ENCODE assay signal across 26 mouse cellular contexts in the genomic region with DNA sequence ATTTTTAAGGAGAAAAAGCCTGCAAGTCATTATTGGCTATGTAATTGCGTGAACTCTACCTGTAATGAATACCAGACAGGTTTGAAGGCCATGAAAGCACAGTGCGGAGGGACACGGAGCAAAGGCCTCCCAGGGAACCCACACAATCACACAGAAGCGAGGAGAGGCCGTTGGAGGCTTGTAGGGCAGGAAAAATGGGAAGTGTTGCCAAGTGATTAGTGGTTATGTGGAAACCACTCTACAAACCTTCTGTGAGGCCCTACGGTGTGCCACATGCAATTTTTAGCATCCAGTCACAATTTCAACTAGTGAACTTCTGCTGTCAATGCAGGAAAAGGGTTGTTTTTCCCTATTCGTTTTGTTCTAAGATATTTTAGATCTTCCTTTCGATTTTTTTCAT.
DNase-seq lines count a peak whose midpoint lies in the region; ATAC-seq lines count a peak whose summit lies in the region.
"Had no signal": no experiment of that assay in that cellular context is flagged by ENCODE, and none has a peak within 500 bp of the region (broad histone marks: within the 10 kb centered on the region; RNA-seq: fewer than 3 reads in every experiment).

No protein-coding gene starts in this region.

- peaks cover 4% of the 10 kb centered on the region; the same call in 1 of the 2 replicates for H3K9me3 ChIP-seq in hindbrain, embryonic 13.5 days
- no peaks in the 10 kb centered on the region for H3K9me3 ChIP-seq in hindbrain, embryonic 11.5 days (ENCODE audit: control insufficient read depth, low read length)
- H3K9me3 ChIP-seq in embryonic facial prominence, embryonic 10.5 days = no peaks in the 10 kb centered on the region
- H3K9me3 ChIP-seq in limb, embryonic 15.5 days = no peaks in the 10 kb centered on the region
- H3K9me3 ChIP-seq: heart, embryonic 13.5 days; liver, embryonic 15.5 days; lung, embryonic 15.5 days; midbrain, embryonic 10.5 days; neural tube, embryonic 13.5 days had no signal

- 80% methylated on average over 8 of the region's 8 CpGs for WGBS in hindbrain, embryonic 13.5 days
- WGBS in hindbrain, embryonic 11.5 days = 78% methylated on average over 8 of the region's 8 CpGs
- WGBS in embryonic facial prominence, embryonic 10.5 days = 56% methylated on average over 8 of the region's 8 CpGs
- 46% methylated on average over 8 of the region's 8 CpGs for WGBS in limb, embryonic 15.5 days

- no peak for ATAC-seq in hindbrain, embryonic 13.5 days (ENCODE audit: low FRiP score)
- no peak for ATAC-seq in hindbrain, embryonic 11.5 days (ENCODE audit: low FRiP score)
- ATAC-seq in granulocyte monocyte progenitor cell, adult 5-6 weeks (replicated peaks; ENCODE audit: poor library complexity, severe bottlenecking) = peak; percentile 79
- ATAC-seq in limb, embryonic 15.5 days (ENCODE audit: insufficient number of reproducible peaks, low FRiP score, low TSS enrichment, low read depth) = no peak
- ATAC-seq: CD4-positive, CD25-positive, alpha-beta regulatory T cell, adult 4 months; inflammation-experienced regulatory T-cells, adult 6 months; midbrain, embryonic 16.5 days had no signal

- no peak overlapping the region for H3K4me2 ChIP-seq in hindbrain, embryonic 13.5 days
- no peak overlapping the region for H3K4me2 ChIP-seq in hindbrain, embryonic 11.5 days (replicated peaks; ENCODE audit: low read depth, low read length)
- no peak overlapping the region for H3K4me2 ChIP-seq in limb, embryonic 15.5 days
- H3K4me2 ChIP-seq: heart, embryonic 13.5 days; hindbrain, embryonic 14.5 days; liver, embryonic 15.5 days; lung, embryonic 15.5 days; neural tube, embryonic 13.5 days had no signal

- 0 out of 2 replicates have a peak overlapping the region, but pooled peaks have one; percentile 30 for H3K27ac ChIP-seq in hindbrain, embryonic 13.5 days
- no peak overlapping the region for H3K27ac ChIP-seq in hindbrain, embryonic 11.5 days (ENCODE audit: low read depth, low read length)
- H3K27ac ChIP-seq in embryonic facial prominence, embryonic 10.5 days (replicated peaks) = no peak overlapping the region; the same call in 1 of the 2 replicates
- 0 out of 2 replicates have a peak overlapping the region, but pooled peaks have one; percentile 13 for H3K27ac ChIP-seq in limb, embryonic 15.5 days
- H3K27ac ChIP-seq: heart, embryonic 13.5 days; hindbrain, embryonic 14.5 days; kidney, postnatal 0 days; liver, embryonic 15.5 days; lung, embryonic 15.5 days; macrophage; midbrain, embryonic 10.5 days; neural tube, embryonic 13.5 days had no signal

- H3K4me1 ChIP-seq in hindbrain, embryonic 13.5 days (replicated peaks) = peaks cover 14% of the 10 kb centered on the region; the same call in 1 of the 2 replicates
- H3K4me1 ChIP-seq in hindbrain, embryonic 11.5 days (replicated peaks; ENCODE audit: control insufficient read depth, insufficient read depth, low read length) = no peaks in the 10 kb centered on the region
- H3K4me1 ChIP-seq in embryonic facial prominence, embryonic 10.5 days = peaks cover 12% of the 10 kb centered on the region
- H3K4me1 ChIP-seq in limb, embryonic 15.5 days = peaks cover 15% of the 10 kb centered on the region
- H3K4me1 ChIP-seq: heart, embryonic 13.5 days; liver, embryonic 15.5 days; midbrain, embryonic 10.5 days had no signal

- DNase-seq in hindbrain, embryonic 11.5 days (ENCODE audit: low spot score) = no peak
- DNase-seq in embryonic facial prominence, embryonic 10.5 days (ENCODE audit: low spot score) = peak; percentile 43
- no peak for DNase-seq in right cerebral cortex, postnatal 25 days
- DNase-seq in adrenal gland, adult (ENCODE audit: inconsistent age in 2 of 2, low spot score in 1 of 2) = no peak
- DNase-seq: adrenal gland, postnatal 25 days; cerebellum, adult 9-11 months; heart, postnatal 14 days; kidney, adult 2 months; layer of hippocampus, postnatal 36 days; liver; thymus, adult 18-20 months had no signal

- no peaks in the 10 kb centered on the region for H3K27me3 ChIP-seq in hindbrain, embryonic 13.5 days
- H3K27me3 ChIP-seq in hindbrain, embryonic 11.5 days (ENCODE audit: control insufficient read depth, insufficient read depth, low read length) = no peaks in the 10 kb centered on the region
- 0 out of 2 replicates have a peak, but pooled peaks cover 6% of the 10 kb centered on the region for H3K27me3 ChIP-seq in embryonic facial prominence, embryonic 10.5 days (replicated peaks; ENCODE audit: low read depth, poor library complexity, severe bottlenecking)
- H3K27me3 ChIP-seq in limb, embryonic 15.5 days = no peaks in the 10 kb centered on the region
- H3K27me3 ChIP-seq: liver, embryonic 15.5 days; lung, embryonic 15.5 days; neural tube, embryonic 13.5 days had no signal

- peaks cover 12% of the 10 kb centered on the region for H3K36me3 ChIP-seq in hindbrain, embryonic 13.5 days
- no peaks in the 10 kb centered on the region for H3K36me3 ChIP-seq in hindbrain, embryonic 11.5 days (ENCODE audit: control insufficient read depth, insufficient read depth, low read length)
- peaks cover 12% of the 10 kb centered on the region for H3K36me3 ChIP-seq in embryonic facial prominence, embryonic 10.5 days (replicated peaks)
- H3K36me3 ChIP-seq in limb, embryonic 15.5 days = 0 out of 2 replicates have a peak, but pooled peaks cover 2% of the 10 kb centered on the region
- H3K36me3 ChIP-seq: liver, embryonic 15.5 days had no signal

- no peak overlapping the region for H3K4me3 ChIP-seq in hindbrain, embryonic 13.5 days
- H3K4me3 ChIP-seq in hindbrain, embryonic 11.5 days (ENCODE audit: low read depth, low read length) = no peak overlapping the region
- H3K4me3 ChIP-seq in embryonic facial prominence, embryonic 10.5 days = no peak overlapping the region
- H3K4me3 ChIP-seq in limb, embryonic 15.5 days = no peak overlapping the region
- H3K4me3 ChIP-seq: heart, embryonic 13.5 days; liver, embryonic 15.5 days; lung, embryonic 15.5 days; midbrain, embryonic 10.5 days; myocyte; neural tube, embryonic 13.5 days had no signal

- H3K9ac ChIP-seq in hindbrain, embryonic 13.5 days = no peak overlapping the region
- H3K9ac ChIP-seq in hindbrain, embryonic 11.5 days (ENCODE audit: low read depth, low read length) = no peak overlapping the region
- H3K9ac ChIP-seq in limb, embryonic 15.5 days = no peak overlapping the region
- H3K9ac ChIP-seq: heart, embryonic 13.5 days; hindbrain, embryonic 14.5 days; liver, embryonic 15.5 days; lung, embryonic 15.5 days; neural tube, embryonic 13.5 days had no signal

Comparison
In these comparisons a context has a peak if more than half of its experiments do, and no peak if none do; other contexts are left out.
1. H3K27ac ChIP-seq: peak in hindbrain, embryonic 13.5 days (single experiment) and limb, embryonic 15.5 days (single experiment); none in hindbrain, embryonic 11.5 days (single experiment) and embryonic facial prominence, embryonic 10.5 days (single experiment).